Mouse (Mus musculus) CH12.LX (cell line): Measurements from ENCODE around the gene Olfr12. TPM values are rescaled to one million over a fixed set of nuclear protein-coding genes. Genes with fewer than 3 reads are reported as not detected.

Experiments
- DNase-seq: peaks from one replicate; pipeline ENCODE4 v3.0.0-alpha.2; 2013; ENCODE audit errors: extremely low read depth
- H3K27ac ChIP-seq: 2 replicates; pipeline ENCODE4 v1.5.1; 2012; ENCODE audit warnings: low read depth, mild to moderate bottlenecking, control low read depth, moderate library complexity; ENCODE audit not compliant: insufficient read depth
- H3K27me3 ChIP-seq: replicated peaks from 2 replicates; pipeline ENCODE3; 2012; ENCODE audit warnings: inconsistent platforms
- H3K36me3 ChIP-seq, 2 experiments: replicated peaks in 1 of 2; 2 replicates each; pipeline versions ENCODE3 to v1.6.1; 2012; ENCODE audit warnings: inconsistent platforms in 1 of 2, low read length in 1 of 2, mild to moderate bottlenecking in 1 of 2, mixed read lengths in 1 of 2, moderate library complexity in 1 of 2; ENCODE audit not compliant: control insufficient read depth in 1 of 2, insufficient read depth in 1 of 2
- H3K4me1 ChIP-seq, 2 experiments: 2 replicates each; pipeline ENCODE4 v1.6.1; 2012; ENCODE audit warnings: inconsistent platforms in 1 of 2, moderate library complexity in 1 of 2; ENCODE audit not compliant: insufficient read depth in 2 of 2, control insufficient read depth in 1 of 2
- H3K4me2 ChIP-seq: 2 replicates; pipeline ENCODE4 v1.6.1; 2012; ENCODE audit warnings: low read depth, mild to moderate bottlenecking, control low read depth; ENCODE audit not compliant: poor library complexity, insufficient read depth, severe bottlenecking
- H3K4me3 ChIP-seq, 3 experiments: fragments of 150-350 bp in 1 of 3; sonication (generic) in 1 of 3; replicated peaks in 1 of 3; 2 replicates each; pipeline versions ENCODE3 to v1.5.1; 2011 to 2012; ENCODE audit warnings: low read depth in 2 of 3, low read length in 2 of 3, mild to moderate bottlenecking in 2 of 3, moderate library complexity in 2 of 3, control low read depth in 1 of 3, improper control_type of control experiment in 1 of 3, inconsistent platforms in 1 of 3, mixed read lengths in 1 of 3; ENCODE audit not compliant: poor library complexity in 1 of 3
- H3K79me2 ChIP-seq: replicated peaks from 2 replicates; pipeline ENCODE4 v1.6.1; 2012; ENCODE audit warnings: mild to moderate bottlenecking, moderate library complexity; ENCODE audit not compliant: control insufficient read depth, poor library complexity, insufficient read depth, severe bottlenecking; ENCODE audit errors: extremely low read depth
- H3K9ac ChIP-seq: 2 replicates; pipeline ENCODE4 v1.6.1; 2012; ENCODE audit warnings: low read depth, mild to moderate bottlenecking, control low read depth, moderate library complexity; ENCODE audit not compliant: insufficient read depth
- H3K9me3 ChIP-seq: replicated peaks from 2 replicates; pipeline ENCODE3; 2012; ENCODE audit warnings: low read length, inconsistent platforms, mixed read lengths
- BHLHE40 ChIP-seq: IDR thresholded peaks from 2 replicates; pipeline ENCODE4 v1.6.1; 2011; ENCODE audit warnings: mild to moderate bottlenecking, low read depth, low read length, improper control_type of control experiment
- CHD1 ChIP-seq: IDR thresholded peaks from 2 replicates; pipeline ENCODE4 v1.6.1; 2012; ENCODE audit warnings: low read depth, low read length, improper control_type of control experiment, inconsistent platforms
- E2F4 ChIP-seq: IDR thresholded peaks from 2 replicates; pipeline ENCODE4 v1.6.1; 2011; ENCODE audit warnings: low read depth, low read length, improper control_type of control experiment; ENCODE audit not compliant: insufficient replicate concordance
- ELF1 ChIP-seq: IDR thresholded peaks from 2 replicates; pipeline ENCODE4 v1.6.1; 2014; ENCODE audit warnings: low read depth, mild to moderate bottlenecking, inconsistent platforms, low read length, improper control_type of control experiment
- EP300 ChIP-seq: IDR thresholded peaks from 2 replicates; pipeline ENCODE4 v1.6.1; 2011; ENCODE audit warnings: low read length, improper control_type of control experiment
- JUN ChIP-seq: IDR thresholded peaks from 2 replicates; pipeline ENCODE4 v1.6.1; 2011; ENCODE audit warnings: low read depth, mild to moderate bottlenecking, low read length, improper control_type of control experiment, moderate library complexity; ENCODE audit not compliant: insufficient read depth
- KAT2A ChIP-seq: IDR thresholded peaks from 2 replicates; pipeline ENCODE4 v1.6.1; 2012; ENCODE audit warnings: low read length, improper control_type of control experiment, inconsistent platforms; ENCODE audit not compliant: insufficient replicate concordance
- MAFK ChIP-seq: IDR thresholded peaks from 2 replicates; pipeline ENCODE4 v1.6.1; 2011; ENCODE audit warnings: low read length, improper control_type of control experiment; ENCODE audit not compliant: insufficient replicate concordance
- MAX ChIP-seq: IDR thresholded peaks from 2 replicates; pipeline ENCODE4 v1.6.1; 2011; ENCODE audit warnings: low read length, improper control_type of control experiment
- MAZ ChIP-seq: IDR thresholded peaks from 2 replicates; pipeline ENCODE4 v1.6.1; 2012; ENCODE audit warnings: low read depth, mild to moderate bottlenecking, inconsistent platforms, low read length, improper control_type of control experiment, moderate library complexity
- MEF2A ChIP-seq: IDR thresholded peaks from 2 replicates; pipeline ENCODE4 v1.6.1; 2014; ENCODE audit warnings: low read depth, mild to moderate bottlenecking, inconsistent platforms, low read length, improper control_type of control experiment, borderline replicate concordance
- MXI1 ChIP-seq: IDR thresholded peaks from 2 replicates; pipeline ENCODE4 v1.6.1; 2011; ENCODE audit warnings: mild to moderate bottlenecking, low read depth, low read length, improper control_type of control experiment
- NELFE ChIP-seq: IDR thresholded peaks from 2 replicates; pipeline ENCODE4 v1.6.1; 2011; ENCODE audit warnings: low read depth, low read length, improper control_type of control experiment
- PAX5 ChIP-seq: IDR thresholded peaks from 2 replicates; pipeline ENCODE4 v1.6.1; 2012; ENCODE audit warnings: low read length, inconsistent platforms, mixed read lengths
- POLR2AphosphoS2 ChIP-seq: IDR thresholded peaks from 2 replicates; pipeline ENCODE4 v1.6.1; 2011; ENCODE audit warnings: low read depth, low read length, improper control_type of control experiment
- SIN3A ChIP-seq: IDR thresholded peaks from 2 replicates; pipeline ENCODE4 v1.6.1; 2012; ENCODE audit warnings: low read length, improper control_type of control experiment, inconsistent platforms
- SMC3 ChIP-seq: IDR thresholded peaks from 2 replicates; pipeline ENCODE4 v1.6.1; 2011; ENCODE audit warnings: low read depth, low read length, improper control_type of control experiment
- TCF12 ChIP-seq: IDR thresholded peaks from 2 replicates; pipeline ENCODE4 v1.6.1; 2014; ENCODE audit warnings: low read depth, mild to moderate bottlenecking, inconsistent platforms, low read length, improper control_type of control experiment
- UBTF ChIP-seq: IDR thresholded peaks from 2 replicates; pipeline ENCODE4 v1.6.1; 2012; ENCODE audit warnings: low read depth, mild to moderate bottlenecking, inconsistent platforms, low read length, improper control_type of control experiment, moderate library complexity
- USF1 ChIP-seq: IDR thresholded peaks from 2 replicates; pipeline ENCODE4 v1.6.1; 2014; ENCODE audit warnings: low read depth, mild to moderate bottlenecking, inconsistent platforms, low read length, improper control_type of control experiment
- ZC3H11A ChIP-seq: IDR thresholded peaks from 2 replicates; pipeline ENCODE4 v1.6.1; 2012; ENCODE audit warnings: low read depth, mild to moderate bottlenecking, inconsistent platforms, low read length, improper control_type of control experiment
- dilution Hi-C: fragments of 300-500 bp; cut with MboI; formaldehyde crosslinking; loops from 2 replicates; pipeline ENCODE4 v1.14.3; 2020; ENCODE audit warnings: low sequenced_read_pairs; ENCODE audit not compliant: extremely low pct_unique_long_range_greater_than_20kb, extremely low pct_ligation_motif_present
- in situ Hi-C: fragments of 300-500 bp; cut with MboI; formaldehyde crosslinking; loops from 3 replicates; pipeline ENCODE4 v1.14.3; 2019; ENCODE audit warnings: low sequenced_read_pairs, low pct_ligation_motif_present, low pct_unique_long_range_greater_than_20kb, mixed read lengths
- polyA plus RNA-seq: library from polyadenylated mRNA; unstranded; fragments of >175 nt; gene quantifications from 2 replicates; pipeline ENCODE4 v1.2.1, GENCODE M21; 2012; ENCODE audit warnings: low read depth; ENCODE audit not compliant: insufficient read length
- total RNA-seq, 2 experiments: library from RNA; depleted of rRNA; stranded (reverse); fragments of 300-350 nt in 1 of 2; fragments of >200 nt in 1 of 2; gene quantifications; 2 replicates each; pipeline ENCODE4 v1.2.3; 2012 to 2014

Olfr12 gene
- total and polyA plus RNA-seq, 3 experiments = 0.08 TPM; not detected in 2

DNA sequence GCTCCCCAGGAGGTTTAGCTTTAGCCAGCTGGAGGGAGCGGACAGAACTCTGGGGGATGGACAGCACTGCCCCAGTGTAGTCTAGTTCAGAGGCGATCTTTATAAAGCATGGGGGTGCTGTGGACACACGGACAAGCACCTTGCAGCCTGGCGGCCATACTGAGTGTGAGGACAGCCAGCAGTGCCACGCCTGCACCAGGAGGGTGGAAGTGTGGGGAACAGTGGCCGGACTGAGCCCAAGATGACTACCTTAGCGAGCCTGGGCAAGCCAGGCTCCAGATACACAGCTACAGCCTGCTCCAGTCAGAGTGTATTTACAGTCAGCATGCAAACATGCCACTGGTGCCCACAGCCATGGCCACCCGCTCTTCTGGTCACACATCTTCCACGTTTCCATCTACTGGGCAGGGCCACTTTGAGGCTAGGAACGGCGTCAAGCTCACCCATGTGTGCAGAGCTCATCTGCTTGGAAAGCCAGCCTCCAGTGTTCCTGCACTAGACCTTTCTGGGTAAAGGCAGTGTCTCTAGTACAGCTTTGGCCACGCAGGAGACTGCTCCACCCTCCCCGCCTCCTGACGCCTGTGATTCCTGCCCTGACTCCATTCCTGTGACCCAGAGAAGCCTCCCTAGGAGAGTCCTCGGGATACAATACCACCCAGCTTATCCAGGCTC is 20.0 kb downstream of the Olfr12 start:
- in situ Hi-C loops = no loop called here
- DNase-seq = no peak
- peaks cover 35 to 56% of the 10 kb centered on the region in 2 experiments for H3K36me3 ChIP-seq

DNA sequence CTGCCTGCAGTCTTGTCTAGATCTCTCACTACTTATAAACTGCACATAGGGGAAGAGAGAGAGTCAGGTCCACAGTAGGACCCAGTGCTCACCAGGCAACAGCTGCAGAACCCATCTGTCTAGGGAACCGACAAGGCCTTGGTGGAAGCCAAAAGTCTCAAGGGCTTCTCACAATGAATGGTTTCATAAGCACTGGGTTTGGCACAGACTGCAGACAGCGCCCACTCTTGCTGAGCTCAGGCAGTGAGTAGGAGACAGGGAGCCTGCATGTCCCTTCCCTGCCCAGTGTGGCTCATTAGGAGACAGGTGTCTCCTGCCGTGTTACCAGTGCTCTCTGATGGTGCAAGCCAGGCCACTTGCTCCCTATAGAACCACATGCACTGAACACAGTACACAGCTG is 20.6 kb downstream of the Olfr12 start:
- Histone ChIP-seq H3K79me2 (peaks cover 18% of the 10 kb centered on the region), H3K9me3 (no peaks in the 10 kb centered on the region), H3K9ac (no peak overlapping the region), H3K4me1 (peaks cover 8 to 24% of the 10 kb centered on the region in 2 experiments), H3K27me3 (no peaks in the 10 kb centered on the region), H3K4me3 (no peak overlapping the region), H3K36me3 (peaks cover 35 to 56% of the 10 kb centered on the region in 2 experiments), H3K27ac (no peak overlapping the region), H3K4me2 (no peak overlapping the region)
- TF ChIP-seq MAX (no peak), CHD1 (no peak), E2F4 (no peak), SIN3A (no peak), MXI1 (no peak), BHLHE40 (no peak), POLR2AphosphoS2 (no peak), MEF2A (no peak), UBTF (no peak), PAX5 (no peak), TCF12 (no peak), MAFK (no peak), NELFE (no peak), JUN (no peak), MAZ (no peak), EP300 (no peak), ELF1 (no peak)
- dilution Hi-C loops (no loop called here), in situ Hi-C loops (no loop called here)
- DNase-seq = no peak

More for the DNA sequence above, 20.0 kb downstream of the Olfr12 start:
- no peak for TF ChIP-seq SMC3
- TF ChIP-seq PAX5 = no peak
- no peak for TF ChIP-seq KAT2A
- TF ChIP-seq ELF1 = no peak
- TF ChIP-seq MXI1 = no peak
- TF ChIP-seq ZC3H11A = no peak
- TF ChIP-seq USF1 = no peak
- no peak for TF ChIP-seq JUN
- peaks cover 18% of the 10 kb centered on the region for H3K79me2 ChIP-seq
- peaks cover 8 to 21% of the 10 kb centered on the region in 2 experiments for H3K4me1 ChIP-seq
- no peak overlapping the region for H3K4me2 ChIP-seq
- no peak overlapping the region for H3K4me3 ChIP-seq
- dilution Hi-C loops = no loop called here
- H3K27me3 ChIP-seq = no peaks in the 10 kb centered on the region
- no peak overlapping the region for H3K9ac ChIP-seq
- H3K9me3 ChIP-seq = no peaks in the 10 kb centered on the region
- H3K27ac ChIP-seq = no peak overlapping the region
